Mouse (Mus musculus): ENCODE results near the gene Otog. TPM values are rescaled to one million over a fixed set of nuclear protein-coding genes. Genes with fewer than 3 reads are reported as not detected.

The Otog gene
- polyA plus RNA-seq, 1 experiment from 2014 or later = not detected

DNA sequence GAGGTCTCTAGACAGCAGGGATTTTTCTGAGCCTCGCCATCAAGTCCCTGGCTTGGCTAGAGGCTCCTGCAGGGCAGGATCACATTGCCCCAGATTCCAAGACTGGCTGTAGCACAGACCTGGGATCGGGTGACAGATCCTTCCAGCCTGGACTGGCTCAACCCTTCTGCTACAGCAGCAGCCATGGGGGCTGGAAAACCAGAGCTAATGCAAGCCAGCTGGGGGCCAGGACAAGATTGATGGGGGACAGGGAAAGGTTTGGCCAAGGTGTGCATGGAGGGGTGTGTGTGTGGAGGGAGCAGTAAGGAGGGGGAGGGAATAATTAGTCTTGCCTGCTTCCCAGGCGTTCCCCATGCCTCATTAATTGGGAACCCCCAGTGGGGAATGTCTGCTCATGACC is 99.0 kb downstream of the Otog start:
- Histone ChIP-seq H3K4me2 (ENCODE audit: low read depth, low read length) (no peak overlapping the region), H3K9ac (replicated peaks) (no peak overlapping the region), H3K4me3 (ENCODE audit: low read depth, low read length) (no peak overlapping the region), H3K9me3 (ENCODE audit: low read length) (no peaks in the 10 kb centered on the region), H3K27me3 (ENCODE audit: insufficient read depth, low read length) (no peaks in the 10 kb centered on the region), H3K36me3 (replicated peaks; ENCODE audit: insufficient read depth, low read length) (no peaks in the 10 kb centered on the region), H3K4me1 (ENCODE audit: insufficient read depth) (no peaks in the 10 kb centered on the region), H3K27ac (ENCODE audit: low read depth) (no peak overlapping the region)
- 44% methylated on average over 3 of the region's 3 CpGs for WGBS (ENCODE audit: insufficient replicate concordance)
- ATAC-seq (no peak), DNase-seq (no peak)
- no peak for TF ChIP-seq CTCF (IDR thresholded peaks at IDR 0.05; ENCODE audit: low read depth)
- TF ChIP-seq EP300 (IDR thresholded peaks at IDR 0.05; ENCODE audit: low read depth) = no peak

DNA sequence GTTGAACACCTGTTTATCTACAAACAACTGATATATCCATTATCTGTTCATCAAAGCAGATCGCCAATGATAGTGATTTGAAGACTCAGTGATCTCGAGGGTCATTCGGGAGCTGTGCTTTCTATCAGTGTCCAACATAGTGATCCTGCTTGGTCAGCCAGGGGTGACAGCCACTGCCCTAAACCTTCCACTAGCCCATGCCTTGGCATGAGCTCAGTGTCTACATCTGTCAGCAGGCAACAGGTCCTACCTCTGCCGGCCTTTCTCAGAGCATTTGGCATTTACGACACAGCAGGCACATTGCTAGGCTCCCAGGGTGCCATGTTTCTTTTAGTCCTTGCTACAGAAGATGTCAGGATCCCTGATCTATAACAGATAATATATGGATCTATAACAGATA is 99.5 kb downstream of the Otog start:
- no peak overlapping the region for H3K4me2 ChIP-seq (ENCODE audit: low read depth, low read length)
- TF ChIP-seq CTCF (IDR thresholded peaks at IDR 0.05; ENCODE audit: low read depth) (no peak), EP300 (IDR thresholded peaks at IDR 0.05; ENCODE audit: low read depth) (no peak)
- H3K36me3 ChIP-seq (replicated peaks; ENCODE audit: insufficient read depth, low read length) = no peaks in the 10 kb centered on the region
- no peaks in the 10 kb centered on the region for H3K27me3 ChIP-seq (ENCODE audit: insufficient read depth, low read length)
- H3K9ac ChIP-seq (replicated peaks) = no peak overlapping the region
- no peaks in the 10 kb centered on the region for H3K9me3 ChIP-seq (ENCODE audit: low read length)
- no peaks in the 10 kb centered on the region for H3K4me1 ChIP-seq (ENCODE audit: insufficient read depth)
- H3K4me3 ChIP-seq (ENCODE audit: low read depth, low read length) = no peak overlapping the region
- no peak for DNase-seq
- no peak overlapping the region for H3K27ac ChIP-seq (ENCODE audit: low read depth)
- 67% methylated on average over 5 of the region's 5 CpGs for WGBS (ENCODE audit: insufficient replicate concordance)
- ATAC-seq = no peak

DNA sequence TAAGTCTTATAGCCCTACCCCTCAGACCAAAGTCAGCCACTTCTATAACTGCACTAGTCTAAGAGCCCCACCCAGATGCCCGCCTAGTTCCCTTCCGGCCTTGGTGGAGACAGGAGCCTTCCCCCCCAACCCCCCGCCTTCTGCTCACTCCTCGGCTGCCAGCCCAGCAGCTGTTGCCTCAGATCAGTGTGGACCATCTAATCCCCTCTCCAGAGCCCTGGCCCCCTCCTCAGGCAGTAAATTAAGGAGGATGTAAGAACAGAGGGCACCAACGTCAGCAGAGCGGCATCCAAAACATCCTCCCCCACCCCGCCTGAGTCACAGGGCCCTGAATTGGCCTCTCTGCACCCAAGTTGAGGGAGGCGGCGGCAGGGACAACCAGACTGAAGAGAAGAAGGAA is 100.7 kb downstream of the Otog start:
- WGBS (ENCODE audit: insufficient replicate concordance) = 74% methylated on average over 9 of the region's 9 CpGs
- no peak for DNase-seq
- Histone ChIP-seq H3K4me1 (ENCODE audit: insufficient read depth) (no peaks in the 10 kb centered on the region), H3K9me3 (ENCODE audit: low read length) (no peaks in the 10 kb centered on the region), H3K27me3 (ENCODE audit: insufficient read depth, low read length) (no peaks in the 10 kb centered on the region), H3K36me3 (replicated peaks; ENCODE audit: insufficient read depth, low read length) (no peaks in the 10 kb centered on the region), H3K9ac (replicated peaks) (no peak overlapping the region), H3K4me2 (ENCODE audit: low read depth, low read length) (no peak overlapping the region), H3K4me3 (ENCODE audit: low read depth, low read length) (no peak overlapping the region), H3K27ac (ENCODE audit: low read depth) (no peak overlapping the region)
- no peak for ATAC-seq
- TF ChIP-seq CTCF (IDR thresholded peaks at IDR 0.05; ENCODE audit: low read depth) (no peak), EP300 (IDR thresholded peaks at IDR 0.05; ENCODE audit: low read depth) (no peak)

DNA sequence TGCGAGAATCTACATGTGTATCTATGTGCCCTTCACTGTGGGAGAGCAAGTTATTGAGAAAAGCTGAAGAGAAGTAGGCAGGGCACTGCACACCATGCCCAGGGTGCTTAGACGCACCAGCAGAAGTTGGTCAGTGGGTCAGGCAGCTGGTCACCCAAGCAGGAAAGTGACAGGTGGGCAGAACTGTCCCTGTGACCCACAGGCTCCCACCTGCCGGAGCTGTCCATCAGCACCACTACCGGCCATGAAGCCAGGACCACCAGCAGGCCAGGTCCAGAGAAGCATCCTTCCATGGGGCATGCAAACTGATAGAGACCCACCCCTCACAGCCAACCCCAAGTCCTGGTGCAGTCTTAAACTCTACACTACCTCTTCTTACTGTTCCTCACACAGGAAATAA is 106.9 kb downstream of the Otog start:
- no peak for DNase-seq
- no peak for ATAC-seq
- Histone ChIP-seq H3K27me3 (ENCODE audit: insufficient read depth, low read length) (peaks cover 20% of the 10 kb centered on the region), H3K4me3 (ENCODE audit: low read depth, low read length) (no peak overlapping the region), H3K4me1 (ENCODE audit: insufficient read depth) (no peaks in the 10 kb centered on the region), H3K9me3 (ENCODE audit: low read length) (no peaks in the 10 kb centered on the region), H3K9ac (replicated peaks) (no peak overlapping the region), H3K36me3 (replicated peaks; ENCODE audit: insufficient read depth, low read length) (no peaks in the 10 kb centered on the region), H3K4me2 (ENCODE audit: low read depth, low read length) (no peak overlapping the region), H3K27ac (ENCODE audit: low read depth) (no peak overlapping the region)
- TF ChIP-seq EP300 (IDR thresholded peaks at IDR 0.05; ENCODE audit: low read depth) (no peak), CTCF (IDR thresholded peaks at IDR 0.05; ENCODE audit: low read depth) (no peak)
- WGBS (ENCODE audit: insufficient replicate concordance) = 56% methylated on average over 4 of the region's 4 CpGs

DNA sequence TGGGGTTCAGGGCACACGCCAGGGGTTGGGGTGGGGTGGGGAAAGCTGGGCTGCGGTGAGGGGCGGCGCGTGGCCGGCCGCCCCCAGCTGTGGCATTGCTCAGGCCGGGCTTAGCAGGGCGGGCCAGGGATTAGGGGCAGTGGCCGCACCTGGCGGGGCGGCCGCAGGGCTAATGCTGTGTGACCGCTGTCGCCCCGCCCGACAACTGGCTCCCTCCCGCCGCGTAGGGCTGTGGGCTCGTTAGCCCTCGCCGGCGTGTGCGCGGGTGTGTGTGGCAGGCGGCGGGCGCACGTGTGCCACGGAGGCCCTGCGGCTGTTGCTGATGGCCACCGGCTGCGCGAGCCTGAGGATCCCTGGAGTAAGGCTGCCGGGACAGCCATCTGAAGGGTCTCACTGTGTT is 108.0 kb downstream of the Otog start:
- Histone ChIP-seq H3K4me2 (ENCODE audit: low read depth, low read length) (no peak overlapping the region), H3K4me1 (ENCODE audit: insufficient read depth) (no peaks in the 10 kb centered on the region), H3K9me3 (ENCODE audit: low read length) (no peaks in the 10 kb centered on the region), H3K4me3 (ENCODE audit: low read depth, low read length) (no peak overlapping the region), H3K9ac (replicated peaks) (no peak overlapping the region), H3K27me3 (ENCODE audit: insufficient read depth, low read length) (peaks cover 20% of the 10 kb centered on the region), H3K27ac (ENCODE audit: low read depth) (no peak overlapping the region), H3K36me3 (replicated peaks; ENCODE audit: insufficient read depth, low read length) (no peaks in the 10 kb centered on the region)
- no peak for TF ChIP-seq EP300 (IDR thresholded peaks at IDR 0.05; ENCODE audit: low read depth)
- no peak for TF ChIP-seq CTCF (IDR thresholded peaks at IDR 0.05; ENCODE audit: low read depth)
- WGBS (ENCODE audit: insufficient replicate concordance) = 6% methylated on average over 32 of the region's 36 CpGs
- ATAC-seq = no peak
- DNase-seq = no peak

DNA sequence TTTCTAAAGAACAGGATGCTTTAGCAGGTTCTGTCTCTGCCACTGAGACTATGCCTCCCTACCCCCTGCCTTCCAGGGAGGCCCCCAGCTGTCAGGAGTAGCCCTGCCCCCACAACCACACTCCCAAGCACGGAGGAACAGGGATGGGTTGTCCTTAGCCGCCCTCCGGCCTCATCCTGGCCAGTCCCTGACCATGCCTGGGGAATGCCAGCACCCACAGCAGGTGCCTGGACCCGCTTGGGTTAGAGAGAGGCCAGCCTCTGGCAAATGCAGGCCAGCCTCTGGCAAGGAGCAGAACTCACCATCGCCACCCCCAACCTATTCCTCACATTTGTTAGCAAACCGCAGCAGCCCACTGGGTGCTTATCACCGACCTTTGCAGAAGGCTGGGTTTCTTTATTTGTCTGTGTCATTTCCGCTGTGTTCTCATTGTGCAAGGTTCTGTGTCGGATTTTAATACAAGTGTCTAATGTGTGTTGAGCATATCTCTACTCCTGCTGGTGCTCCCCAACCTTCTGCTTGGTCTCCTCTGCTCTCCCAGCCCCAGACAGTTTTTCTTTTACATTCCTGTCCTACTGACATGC is 109.4 kb downstream of the Otog start:
- Histone ChIP-seq H3K9ac (replicated peaks) (no peak overlapping the region), H3K27me3 (ENCODE audit: insufficient read depth, low read length) (peaks cover 20% of the 10 kb centered on the region), H3K4me3 (ENCODE audit: low read depth, low read length) (no peak overlapping the region), H3K4me1 (ENCODE audit: insufficient read depth) (no peaks in the 10 kb centered on the region), H3K36me3 (replicated peaks; ENCODE audit: insufficient read depth, low read length) (no peaks in the 10 kb centered on the region), H3K4me2 (ENCODE audit: low read depth, low read length) (no peak overlapping the region), H3K9me3 (ENCODE audit: low read length) (no peaks in the 10 kb centered on the region), H3K27ac (ENCODE audit: low read depth) (no peak overlapping the region)
- no peak for ATAC-seq
- WGBS (ENCODE audit: insufficient replicate concordance) = 48% methylated on average over 9 of the region's 9 CpGs
- TF ChIP-seq EP300 (IDR thresholded peaks at IDR 0.05; ENCODE audit: low read depth) = no peak
- TF ChIP-seq CTCF (IDR thresholded peaks at IDR 0.05; ENCODE audit: low read depth) = no peak
- no peak for DNase-seq

DNA sequence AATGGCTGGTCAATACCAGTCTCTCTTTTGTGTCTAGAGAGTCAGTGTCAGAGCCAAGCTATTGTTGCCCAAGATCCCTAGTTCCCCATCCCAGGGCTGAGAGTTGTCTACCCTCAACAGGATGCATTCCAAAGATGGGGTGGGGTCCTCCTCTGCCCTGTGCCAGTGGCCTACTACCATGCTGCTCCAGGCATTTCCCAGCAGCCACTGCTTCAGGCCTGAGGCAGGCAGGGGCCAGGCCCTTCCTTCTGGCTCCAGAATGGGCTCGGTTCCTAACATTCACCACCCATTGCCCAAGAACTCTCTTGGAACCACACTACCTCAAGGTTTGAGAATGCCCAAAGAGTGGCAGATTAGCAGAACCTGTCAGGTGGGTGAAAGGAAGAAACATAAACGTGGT is 112.0 kb downstream of the Otog start:
- no peak for TF ChIP-seq EP300 (IDR thresholded peaks at IDR 0.05; ENCODE audit: low read depth)
- TF ChIP-seq CTCF (IDR thresholded peaks at IDR 0.05; ENCODE audit: low read depth) = no peak
- DNase-seq = no peak
- Histone ChIP-seq H3K4me3 (ENCODE audit: low read depth, low read length) (no peak overlapping the region), H3K27me3 (ENCODE audit: insufficient read depth, low read length) (peaks cover 18% of the 10 kb centered on the region), H3K36me3 (replicated peaks; ENCODE audit: insufficient read depth, low read length) (no peaks in the 10 kb centered on the region), H3K27ac (ENCODE audit: low read depth) (no peak overlapping the region), H3K4me2 (ENCODE audit: low read depth, low read length) (no peak overlapping the region), H3K4me1 (ENCODE audit: insufficient read depth) (no peaks in the 10 kb centered on the region), H3K9ac (replicated peaks) (no peak overlapping the region), H3K9me3 (ENCODE audit: low read length) (no peaks in the 10 kb centered on the region)
- 63% methylated on average over 2 of the region's 2 CpGs for WGBS (ENCODE audit: insufficient replicate concordance)
- ATAC-seq = no peak

Data from liver, postnatal 0 days (tissue).